Mouse (Mus musculus) hindbrain, embryonic 15.5 days (tissue): Measurements from ENCODE around the gene Psd. TPM values are rescaled to one million over a fixed set of nuclear protein-coding genes. Genes with fewer than 3 reads are reported as not detected.

Source experiments
- ATAC-seq: fragments of 200-750 bp; cut with Nextera tagmentation; 2 replicates; pipeline ENCODE4 v1.8.0; 2017; ENCODE audit warnings: low read depth, moderate number of reproducible peaks, moderate TSS enrichment; ENCODE audit not compliant: low FRiP score
- H3K27ac ChIP-seq: fragments of 300-500 bp; sonication (generic); replicated peaks from 2 replicates; pipeline ENCODE4 v1.5.1; 2015; ENCODE audit warnings: mild to moderate bottlenecking, inconsistent platforms
- H3K27me3 ChIP-seq: fragments of 300-500 bp; sonication (generic); 2 replicates; pipeline ENCODE4 v1.6.1; 2015; ENCODE audit warnings: control low read depth, inconsistent platforms
- H3K36me3 ChIP-seq: fragments of 300-500 bp; sonication (generic); 2 replicates; pipeline ENCODE4 v1.6.1; 2015; ENCODE audit warnings: control low read depth, inconsistent platforms
- H3K4me1 ChIP-seq: fragments of 300-500 bp; sonication (generic); replicated peaks from 2 replicates; pipeline ENCODE4 v1.6.1; 2015; ENCODE audit warnings: control low read depth, inconsistent platforms
- H3K4me2 ChIP-seq: fragments of 300-500 bp; sonication (generic); 2 replicates; pipeline ENCODE4 v1.6.1; 2015; ENCODE audit warnings: moderate library complexity, mild to moderate bottlenecking, inconsistent platforms
- H3K4me3 ChIP-seq: fragments of 300-500 bp; sonication (generic); 2 replicates; pipeline ENCODE4 v1.5.1; 2015; ENCODE audit warnings: mild to moderate bottlenecking, inconsistent platforms
- H3K9ac ChIP-seq: fragments of 300-500 bp; sonication (generic); 2 replicates; pipeline ENCODE4 v1.6.1; 2015; ENCODE audit warnings: inconsistent platforms
- H3K9me3 ChIP-seq: fragments of 300-500 bp; sonication (generic); 2 replicates; pipeline ENCODE4 v1.6.1; 2016; ENCODE audit warnings: control low read depth, inconsistent platforms
- WGBS: fragments of 180-500 bp; shearing (Covaris S2); methylation state at CpG from one replicate; pipeline ENCODE4 v1.1.7; 2015; 5-methylcytosine and 5-hydroxymethylcytosine counted together
- polyA plus RNA-seq: library from polyadenylated mRNA; unstranded; fragments of >200 nt; fragmentation: Nextera tagmentation; extraction: Ambion mirVana; gene quantifications from 2 replicates; pipeline ENCODE4 v1.2.1, GENCODE M21; 2015

The Psd gene
- polyA plus RNA-seq, 1 experiment from 2014 or later = 145 TPM

DNA sequence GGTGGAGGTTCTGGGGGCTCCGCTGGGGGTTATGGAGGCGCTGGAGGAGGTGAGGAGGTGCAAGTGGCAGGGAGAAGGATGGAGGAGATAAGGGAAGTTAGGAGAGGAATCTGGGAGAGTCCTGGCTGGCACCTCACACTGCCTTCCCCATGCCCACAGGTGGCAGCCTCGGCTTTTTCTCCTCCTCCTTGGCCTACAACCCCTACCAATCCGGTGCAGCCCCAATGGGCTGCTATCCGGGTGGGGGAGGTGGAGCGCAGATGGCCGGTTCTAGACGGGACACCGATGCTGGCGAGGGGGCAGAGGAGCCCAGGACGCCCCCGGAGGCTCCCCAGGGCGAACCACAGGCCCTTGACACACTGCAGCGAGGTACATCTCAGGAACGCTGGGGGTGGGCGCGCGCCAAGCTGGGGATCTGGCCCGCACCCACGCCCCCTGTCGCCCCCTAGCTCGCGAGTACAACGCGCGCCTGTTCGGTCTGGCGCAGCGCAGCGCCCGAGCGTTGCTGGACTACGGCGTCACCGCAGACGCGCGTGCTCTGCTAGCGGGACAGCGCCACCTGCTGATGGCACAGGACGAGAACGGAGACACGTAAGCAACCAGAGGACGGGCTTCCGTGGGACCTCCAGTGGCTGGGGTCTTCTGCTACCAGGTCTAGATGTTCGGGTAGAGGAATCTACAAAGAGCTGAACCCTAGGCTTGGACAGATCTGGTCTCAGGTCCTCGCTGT is 18.1 kb downstream of the Psd start:
- ATAC-seq = peak; percentile 62
- H3K4me3 ChIP-seq = peak overlapping the region; percentile 44
- H3K27ac ChIP-seq = no peak overlapping the region
- H3K36me3 ChIP-seq = peaks cover 22% of the 10 kb centered on the region; the same call in 1 of the 2 replicates
- peak overlapping the region; percentile 34 for H3K9ac ChIP-seq
- H3K4me2 ChIP-seq = peak overlapping the region; percentile 88
- peaks cover 22% of the 10 kb centered on the region for H3K4me1 ChIP-seq
- H3K27me3 ChIP-seq = peaks cover 30% of the 10 kb centered on the region
- no peaks in the 10 kb centered on the region for H3K9me3 ChIP-seq
- 2% methylated on average over 47 of the region's 47 CpGs for WGBS

DNA sequence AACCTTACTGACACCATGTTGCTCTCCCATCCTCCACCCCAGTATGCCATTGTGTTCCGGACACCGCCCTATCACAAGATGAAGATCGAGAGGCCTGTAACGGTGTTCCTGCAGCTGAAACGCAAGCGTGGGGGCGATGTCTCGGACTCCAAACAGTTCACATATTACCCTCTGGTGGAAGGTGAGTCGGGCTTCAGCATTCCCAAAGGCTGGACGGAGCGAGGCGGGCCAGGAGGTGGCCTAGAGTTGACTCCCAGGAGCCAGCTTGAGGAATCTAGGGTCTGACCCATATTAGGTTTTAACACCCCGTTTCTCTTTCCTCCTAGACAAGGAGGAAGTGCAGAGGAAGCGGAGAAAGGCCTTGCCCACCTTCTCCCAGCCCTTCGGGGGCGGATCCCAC is 18.7 kb downstream of the Psd start:
- Histone ChIP-seq H3K9me3 (no peaks in the 10 kb centered on the region), H3K9ac (no peak overlapping the region), H3K4me3 (peak overlapping the region; percentile 44; the same call in 1 of the 2 replicates), H3K4me2 (peak overlapping the region; percentile 88), H3K4me1 (peaks cover 22% of the 10 kb centered on the region), H3K27me3 (peaks cover 25% of the 10 kb centered on the region), H3K36me3 (peaks cover 18% of the 10 kb centered on the region; the same call in 1 of the 2 replicates), H3K27ac (no peak overlapping the region)
- 52% methylated on average over 16 of the region's 16 CpGs for WGBS
- no peak for ATAC-seq

DNA sequence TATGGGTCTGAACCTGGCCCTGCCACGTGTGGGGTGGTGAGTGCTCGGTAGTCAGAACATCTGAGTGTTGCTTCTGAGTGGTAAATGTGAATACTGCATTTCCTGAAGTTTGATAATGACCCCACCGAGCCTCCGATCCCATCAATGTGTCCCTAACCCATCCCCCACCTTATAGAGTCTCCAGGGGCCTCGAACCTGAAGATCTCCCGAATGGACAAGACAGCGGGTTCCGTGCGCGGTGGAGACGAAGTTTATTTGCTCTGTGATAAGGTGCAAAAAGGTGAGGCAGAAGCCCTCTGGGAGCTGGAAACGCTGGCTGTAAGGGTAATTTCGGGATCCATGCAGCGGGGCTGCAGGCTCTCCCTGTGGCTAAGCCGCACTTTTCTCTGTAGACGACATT is 19.2 kb downstream of the Psd start:
- Histone ChIP-seq H3K4me2 (no peak overlapping the region), H3K9me3 (no peaks in the 10 kb centered on the region), H3K27ac (no peak overlapping the region), H3K4me1 (peaks cover 22% of the 10 kb centered on the region), H3K36me3 (peaks cover 14% of the 10 kb centered on the region; the same call in 1 of the 2 replicates), H3K4me3 (no peak overlapping the region), H3K27me3 (peaks cover 25% of the 10 kb centered on the region), H3K9ac (no peak overlapping the region)
- 80% methylated on average over 16 of the region's 16 CpGs for WGBS
- no peak for ATAC-seq

DNA sequence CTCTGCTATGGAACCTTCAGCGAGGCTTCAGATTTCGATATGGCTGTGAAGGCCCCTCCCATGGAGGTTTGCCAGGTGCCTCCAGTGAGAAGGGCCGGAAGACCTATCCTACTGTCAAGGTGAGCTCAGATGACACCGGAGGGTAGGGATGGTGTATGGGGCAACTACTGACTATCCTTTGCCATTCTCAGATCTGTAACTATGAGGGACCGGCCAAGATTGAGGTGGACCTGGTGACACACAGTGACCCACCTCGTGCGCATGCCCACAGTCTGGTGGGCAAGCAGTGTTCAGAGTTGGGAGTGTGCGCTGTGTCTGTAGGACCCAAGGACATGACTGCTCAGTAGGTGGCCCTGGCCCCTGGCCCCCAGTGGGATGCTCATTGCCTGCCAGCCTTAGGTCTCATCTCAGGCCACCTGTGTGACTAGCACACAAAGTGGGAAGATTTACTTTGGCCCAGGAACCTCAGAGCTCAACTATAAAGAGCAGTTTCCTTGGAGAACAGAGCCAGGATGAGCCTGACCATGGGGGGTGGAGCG is 20.1 kb downstream of the Psd start:
- Histone ChIP-seq H3K27me3 (peaks cover 25% of the 10 kb centered on the region), H3K27ac (no peak overlapping the region), H3K4me2 (no peak overlapping the region), H3K36me3 (peaks cover 7% of the 10 kb centered on the region; the same call in 1 of the 2 replicates), H3K4me3 (no peak overlapping the region), H3K9ac (no peak overlapping the region), H3K4me1 (peaks cover 22% of the 10 kb centered on the region), H3K9me3 (no peaks in the 10 kb centered on the region)
- WGBS = 93% methylated on average over 9 of the region's 9 CpGs
- no peak for ATAC-seq

DNA sequence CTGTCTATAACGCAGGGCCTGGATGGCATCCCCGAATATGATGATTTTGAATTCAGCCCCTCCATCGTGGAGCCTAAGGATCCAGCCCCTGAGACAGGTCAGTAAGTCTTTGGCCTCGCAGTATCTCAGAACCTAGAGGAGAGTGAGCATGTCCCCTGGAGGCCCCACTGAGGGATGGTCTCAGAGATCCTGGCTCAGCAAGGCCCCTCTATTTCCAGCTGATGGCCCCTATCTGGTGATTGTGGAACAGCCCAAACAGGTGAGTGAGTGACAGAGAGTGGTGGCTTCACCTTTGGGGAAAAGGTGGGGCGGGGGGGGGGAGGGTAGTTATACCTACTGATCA is 20.7 kb downstream of the Psd start:
- no peak overlapping the region for H3K27ac ChIP-seq
- 0 out of 2 replicates have a peak overlapping the region, but pooled peaks have one; percentile 32 for H3K9ac ChIP-seq
- 59% methylated on average over 5 of the region's 5 CpGs for WGBS
- H3K36me3 ChIP-seq = 0 out of 2 replicates have a peak, but pooled peaks cover 6% of the 10 kb centered on the region
- peak overlapping the region; percentile 50; the same call in 1 of the 2 replicates for H3K4me3 ChIP-seq
- H3K27me3 ChIP-seq = peaks cover 25% of the 10 kb centered on the region
- H3K4me2 ChIP-seq = peak overlapping the region; percentile 97
- no peak for ATAC-seq
- H3K4me1 ChIP-seq = peaks cover 22% of the 10 kb centered on the region
- no peaks in the 10 kb centered on the region for H3K9me3 ChIP-seq

DNA sequence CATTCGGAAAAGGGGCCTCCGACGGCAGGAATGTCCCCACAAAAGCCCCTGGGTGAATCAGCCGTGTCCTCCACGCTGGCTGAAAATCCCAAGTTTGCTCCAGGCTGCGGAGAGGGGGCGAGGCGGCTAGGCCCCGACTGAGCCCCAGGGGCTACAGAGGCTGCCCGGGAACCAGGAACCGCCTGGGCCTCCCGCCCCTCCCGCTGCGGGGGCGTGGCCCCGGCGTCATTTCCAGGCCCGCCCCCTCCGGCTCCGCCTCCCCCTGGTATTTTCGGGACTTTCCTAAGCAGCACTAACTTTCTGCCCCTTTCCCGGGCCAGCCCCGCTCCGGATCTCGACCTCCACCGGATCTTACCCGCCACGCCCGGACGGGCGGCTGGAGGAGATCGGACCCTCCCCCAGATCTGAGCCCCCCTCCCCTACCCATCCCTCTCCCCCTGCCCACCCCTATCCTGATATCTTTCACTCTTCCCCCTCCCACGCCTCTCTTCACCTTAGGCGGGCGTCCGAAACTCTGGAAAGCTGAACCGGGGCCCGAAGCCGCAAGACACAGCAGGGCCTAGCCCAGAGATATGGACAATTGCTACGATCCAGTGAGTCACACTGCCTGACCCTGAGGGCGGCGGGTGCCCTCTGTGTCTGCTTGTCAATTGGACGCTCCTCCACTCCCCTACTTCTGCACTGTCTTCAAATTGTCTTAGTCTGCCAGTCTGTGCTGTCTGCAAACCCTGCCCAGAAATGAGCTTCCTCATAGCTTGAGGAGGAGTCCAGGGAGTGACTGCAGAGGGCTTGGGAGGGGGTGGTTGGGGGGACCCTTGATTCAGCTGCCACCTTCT is 21.3 kb downstream of the Psd start:
- no peaks in the 10 kb centered on the region for H3K9me3 ChIP-seq
- peaks cover 25% of the 10 kb centered on the region for H3K27me3 ChIP-seq
- peak overlapping the region; percentile 42 for H3K9ac ChIP-seq
- H3K27ac ChIP-seq = no peak overlapping the region
- peak overlapping the region; percentile 97 for H3K4me2 ChIP-seq
- peak overlapping the region; percentile 50 for H3K4me3 ChIP-seq
- 1% methylated on average over 43 of the region's 43 CpGs for WGBS
- H3K4me1 ChIP-seq = peaks cover 22% of the 10 kb centered on the region
- no peaks in the 10 kb centered on the region for H3K36me3 ChIP-seq
- 0 out of 2 replicates have a peak, but pooled peaks have one; percentile 21 for ATAC-seq

DNA sequence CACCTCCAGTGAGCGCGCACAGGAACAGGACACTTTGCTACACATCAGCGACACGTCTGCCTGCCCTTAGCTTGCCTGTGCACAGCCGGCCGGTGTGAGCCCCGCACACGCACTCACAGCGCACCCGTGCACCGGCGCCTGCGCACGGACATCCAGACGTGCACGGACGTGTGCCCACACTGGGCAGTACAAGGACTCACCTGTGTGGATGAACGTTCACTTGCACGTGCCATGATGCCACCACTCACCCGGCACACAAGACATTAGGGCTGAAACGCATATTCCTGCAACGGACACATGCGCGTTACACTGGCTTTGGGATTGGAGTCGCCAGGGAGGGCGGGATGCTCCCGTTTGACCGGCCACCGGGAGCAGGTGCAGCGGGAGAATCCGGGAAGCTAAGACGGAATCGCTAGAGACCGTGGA is 22.0 kb downstream of the Psd start:
- Histone ChIP-seq H3K4me3 (peak overlapping the region; percentile 50), H3K9me3 (no peaks in the 10 kb centered on the region), H3K4me2 (peak overlapping the region; percentile 97), H3K4me1 (peaks cover 22% of the 10 kb centered on the region), H3K27ac (no peak overlapping the region), H3K27me3 (peaks cover 25% of the 10 kb centered on the region), H3K9ac (peak overlapping the region; percentile 42; the same call in 1 of the 2 replicates), H3K36me3 (no peaks in the 10 kb centered on the region)
- peak; percentile 17; the same call in 1 of the 2 replicates for ATAC-seq
- 0% methylated on average over 34 of the region's 34 CpGs for WGBS

DNA sequence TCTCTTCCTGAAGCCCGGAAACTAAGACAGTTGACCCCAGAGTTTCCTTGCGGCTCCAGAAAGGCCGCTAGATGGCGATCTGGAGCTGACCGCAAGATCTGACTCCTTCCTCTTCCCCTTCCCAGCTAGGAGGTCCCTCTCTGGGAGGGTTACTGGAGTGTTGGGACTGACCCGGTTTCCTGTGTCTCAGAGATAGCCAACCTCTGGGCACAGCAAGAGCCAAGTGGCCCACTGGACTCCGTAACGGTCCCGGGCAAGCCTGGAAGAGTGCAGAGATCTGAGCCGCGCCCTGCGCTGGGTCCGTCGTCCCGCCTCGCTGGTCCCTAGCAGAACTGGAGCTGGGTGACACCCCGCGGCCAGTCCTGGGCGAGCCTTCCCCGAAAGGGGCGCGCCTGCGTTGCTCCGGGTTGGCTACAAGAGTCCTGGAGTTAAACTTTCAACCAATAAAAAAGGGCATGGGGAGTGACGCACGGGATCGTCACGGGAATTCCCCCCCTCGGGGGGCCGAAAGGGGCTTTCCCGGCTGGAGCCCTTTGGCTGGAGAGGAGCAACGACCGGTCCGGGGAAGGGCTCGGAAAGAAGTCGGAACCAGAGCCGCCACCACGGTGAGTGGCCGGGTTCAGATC is 22.6 kb downstream of the Psd start, which contains the start of gene Nfkb2:
TSS of gene Nfkb2 (plus strand) at position 105 of the 626 bp plus-strand sequence.
- WGBS = under 1% methylated on average over 39 of the region's 39 CpGs
- Histone ChIP-seq H3K9me3 (no peaks in the 10 kb centered on the region), H3K4me2 (peak within 1 kb of the TSS; percentile 97), H3K4me1 (peaks cover 22% of the 10 kb centered on the region), H3K36me3 (no peaks in the 10 kb centered on the region), H3K9ac (peak within 1 kb of the TSS; percentile 42; the same call in 1 of the 2 replicates), H3K4me3 (peak within 1 kb of the TSS; percentile 50), H3K27ac (peak within 1 kb of the TSS; percentile 72), H3K27me3 (peaks cover 25% of the 10 kb centered on the region)
- peak; percentile 82 for ATAC-seq

DNA sequence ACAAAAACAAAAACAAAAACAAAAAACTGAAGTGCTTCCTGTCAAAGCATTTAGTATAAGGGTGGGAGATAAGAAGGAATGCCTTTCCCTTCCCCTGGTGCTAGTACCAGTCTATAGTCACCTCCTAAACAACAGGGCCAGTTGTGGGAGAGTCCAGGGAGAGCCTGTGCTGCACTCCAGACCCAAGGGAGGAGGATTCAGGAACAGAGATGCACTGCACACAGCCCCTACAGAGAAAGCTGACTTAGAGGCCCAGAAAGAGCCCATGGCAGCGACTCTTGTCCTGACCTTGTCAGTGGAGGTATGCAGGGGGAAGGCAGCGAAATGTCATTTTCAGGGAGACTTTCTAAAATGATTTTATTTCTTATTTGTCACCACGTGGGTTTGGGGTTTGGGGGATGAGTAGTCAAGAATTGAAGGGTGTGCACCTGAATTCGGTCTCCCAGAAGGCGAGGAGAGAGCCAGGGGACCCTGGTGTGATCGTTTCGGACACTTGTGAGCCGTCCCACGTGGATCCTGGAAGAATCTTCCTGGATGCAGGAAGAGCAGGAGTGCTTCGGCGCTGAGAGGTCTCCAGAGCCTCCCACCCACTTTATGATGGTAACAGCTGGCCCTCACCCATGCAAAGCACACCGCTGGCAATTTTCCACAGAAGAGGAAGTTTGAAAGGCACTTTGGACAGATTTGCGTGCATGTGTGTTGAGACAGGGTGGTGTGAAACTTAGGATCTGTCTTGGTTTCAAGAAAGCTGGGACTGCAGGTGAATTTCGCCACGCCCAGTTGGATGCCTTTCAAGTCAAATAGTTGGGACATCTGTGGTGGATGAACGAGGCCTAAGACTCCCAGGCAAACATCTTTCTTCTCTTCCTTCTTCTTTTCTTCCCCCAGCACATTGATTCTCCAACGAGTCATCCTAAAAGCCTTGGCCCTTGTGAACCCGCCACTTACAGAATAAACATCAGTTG is 23.4 kb downstream of the Psd start:
- H3K9me3 ChIP-seq = no peaks in the 10 kb centered on the region
- H3K36me3 ChIP-seq = no peaks in the 10 kb centered on the region
- 0 out of 2 replicates have a peak overlapping the region, but pooled peaks have one; percentile 42 for H3K9ac ChIP-seq
- peaks cover 25% of the 10 kb centered on the region for H3K27me3 ChIP-seq
- WGBS = 56% methylated on average over 18 of the region's 18 CpGs
- no peak for ATAC-seq
- no peak overlapping the region for H3K27ac ChIP-seq
- peak overlapping the region; percentile 97 for H3K4me2 ChIP-seq
- peaks cover 17% of the 10 kb centered on the region for H3K4me1 ChIP-seq
- peak overlapping the region; percentile 50 for H3K4me3 ChIP-seq

DNA sequence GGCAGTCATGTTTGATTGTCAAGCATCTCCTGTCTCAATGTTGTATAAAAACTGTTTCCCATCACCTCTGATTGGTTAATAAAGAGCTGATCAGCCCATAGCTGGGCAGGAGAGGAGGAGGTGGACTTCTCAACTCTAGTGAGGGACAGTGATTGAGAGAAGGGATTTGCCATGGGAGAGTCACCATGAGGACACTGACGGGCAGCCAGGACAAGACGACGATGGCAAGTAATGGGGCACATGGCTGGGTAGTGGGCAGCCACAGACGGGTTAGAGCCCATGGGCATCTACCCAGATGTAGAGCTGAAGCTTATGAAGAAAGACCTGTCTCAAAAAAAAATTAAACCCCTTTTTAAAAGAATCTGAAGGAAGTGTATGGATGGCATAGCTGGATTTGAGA is 24.4 kb downstream of the Psd start:
- no peak overlapping the region for H3K9ac ChIP-seq
- peaks cover 19% of the 10 kb centered on the region for H3K27me3 ChIP-seq
- no peak overlapping the region for H3K27ac ChIP-seq
- no peaks in the 10 kb centered on the region for H3K9me3 ChIP-seq
- no peaks in the 10 kb centered on the region for H3K36me3 ChIP-seq
- no peak overlapping the region for H3K4me3 ChIP-seq
- 90% methylated on average over 4 of the region's 4 CpGs for WGBS
- ATAC-seq = no peak
- H3K4me1 ChIP-seq = peaks cover 16% of the 10 kb centered on the region
- no peak overlapping the region for H3K4me2 ChIP-seq
